Mouse (Mus musculus) intestine, embryonic 15.5 days (tissue): ENCODE results near the gene Rubcnl. TPM values are rescaled to one million over a fixed set of nuclear protein-coding genes. Genes with fewer than 3 reads are reported as not detected.

Source experiments
- ATAC-seq: fragments of 200-750 bp; cut with Nextera tagmentation; 2 replicates; pipeline ENCODE4 v1.8.0; 2017; ENCODE audit warnings: moderate TSS enrichment, moderate library complexity
- H3K27ac ChIP-seq: fragments of 300-500 bp; sonication (generic); 2 replicates; pipeline ENCODE4 v1.5.1; 2015; ENCODE audit warnings: mild to moderate bottlenecking, inconsistent platforms
- H3K27me3 ChIP-seq: fragments of 300-500 bp; sonication (generic); replicated peaks from 2 replicates; pipeline ENCODE4 v1.6.1; 2015; ENCODE audit warnings: inconsistent platforms
- H3K36me3 ChIP-seq: fragments of 300-500 bp; sonication (generic); 2 replicates; pipeline ENCODE4 v1.6.1; 2015; ENCODE audit warnings: inconsistent platforms
- H3K4me1 ChIP-seq: fragments of 300-500 bp; sonication (generic); replicated peaks from 2 replicates; pipeline ENCODE4 v1.6.1; 2015; ENCODE audit warnings: inconsistent platforms
- H3K4me2 ChIP-seq: fragments of 300-500 bp; sonication (generic); replicated peaks from 2 replicates; pipeline ENCODE4 v1.6.1; 2015; ENCODE audit warnings: mild to moderate bottlenecking, inconsistent platforms
- H3K4me3 ChIP-seq: fragments of 300-500 bp; sonication (generic); replicated peaks from 2 replicates; pipeline ENCODE4 v1.5.1; 2015; ENCODE audit warnings: inconsistent platforms
- H3K9ac ChIP-seq: fragments of 300-500 bp; sonication (generic); 2 replicates; pipeline ENCODE4 v1.6.1; 2015; ENCODE audit warnings: inconsistent platforms
- H3K9me3 ChIP-seq: fragments of 300-500 bp; sonication (generic); 2 replicates; pipeline ENCODE4 v1.6.1; 2016; ENCODE audit warnings: inconsistent platforms
- WGBS: fragments of 180-500 bp; shearing (Covaris S2); methylation state at CpG from one replicate; pipeline ENCODE4 v1.1.7; 2015; 5-methylcytosine and 5-hydroxymethylcytosine counted together
- polyA plus RNA-seq: library from polyadenylated mRNA; unstranded; fragments of >200 nt; fragmentation: Nextera tagmentation; extraction: Ambion mirVana; gene quantifications from 2 replicates; pipeline ENCODE4 v1.2.1, GENCODE M21; 2015

The Rubcnl gene
- polyA plus RNA-seq, 1 experiment from 2014 or later = 0.55 TPM

GRCm38 (mm10) chr14:75020581-75021253, 4.9 kb downstream of the Rubcnl start:
- H3K27ac ChIP-seq = no peak overlapping the region
- WGBS = 75% methylated on average over 12 of the region's 12 CpGs
- no peak overlapping the region for H3K4me3 ChIP-seq
- H3K9ac ChIP-seq = no peak overlapping the region
- ATAC-seq = no peak
- H3K4me2 ChIP-seq = no peak overlapping the region
- H3K4me1 ChIP-seq = 0 out of 2 replicates have a peak, but pooled peaks cover 4% of the 10 kb centered on the region
- H3K27me3 ChIP-seq = no peaks in the 10 kb centered on the region
- no peaks in the 10 kb centered on the region for H3K36me3 ChIP-seq
- H3K9me3 ChIP-seq = no peaks in the 10 kb centered on the region

GRCm38 (mm10) chr14:75022522-75022921, 6.7 kb downstream of the Rubcnl start:
- H3K27ac ChIP-seq = no peak overlapping the region

GRCm38 (mm10) chr14:75024793-75025710, 9.2 kb downstream of the Rubcnl start:
- no peaks in the 10 kb centered on the region for H3K36me3 ChIP-seq
- WGBS = 69% methylated on average over 8 of the region's 8 CpGs
- no peak overlapping the region for H3K9ac ChIP-seq
- no peak for ATAC-seq
- H3K4me1 ChIP-seq = no peaks in the 10 kb centered on the region
- no peak overlapping the region for H3K27ac ChIP-seq
- H3K27me3 ChIP-seq = no peaks in the 10 kb centered on the region
- no peak overlapping the region for H3K4me3 ChIP-seq
- H3K9me3 ChIP-seq = no peaks in the 10 kb centered on the region
- no peak overlapping the region for H3K4me2 ChIP-seq

More at GRCm38 (mm10) chr14:75022522-75022921, 6.7 kb downstream of the Rubcnl start:
- 87% methylated on average over 9 of the region's 9 CpGs for WGBS
- Histone ChIP-seq H3K9ac (no peak overlapping the region), H3K27me3 (no peaks in the 10 kb centered on the region), H3K4me1 (no peaks in the 10 kb centered on the region), H3K4me3 (no peak overlapping the region), H3K36me3 (no peaks in the 10 kb centered on the region), H3K4me2 (no peak overlapping the region), H3K9me3 (no peaks in the 10 kb centered on the region)
- ATAC-seq = no peak

DNA sequence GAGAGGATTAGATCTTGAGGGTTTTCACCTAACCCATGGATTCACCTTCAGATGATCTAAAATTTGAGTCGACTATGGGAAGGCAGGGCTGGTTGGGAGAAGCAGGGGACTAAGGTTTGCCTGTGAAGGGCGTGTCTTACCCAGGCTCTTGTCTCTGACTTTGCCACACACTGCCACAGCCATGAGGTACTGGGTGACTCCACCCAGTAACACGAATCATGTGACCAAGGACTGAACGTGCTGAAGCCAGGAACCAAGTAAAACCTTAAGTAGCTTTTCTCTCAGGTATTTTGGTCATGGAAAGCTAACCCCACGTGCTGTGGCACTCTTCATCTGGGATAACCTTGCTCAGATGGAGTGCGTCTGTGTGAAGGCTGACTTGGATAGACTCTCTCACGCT, 14.9 kb downstream of the Rubcnl start:
- H3K9me3 ChIP-seq = no peaks in the 10 kb centered on the region
- no peak overlapping the region for H3K4me2 ChIP-seq
- no peaks in the 10 kb centered on the region for H3K27me3 ChIP-seq
- no peak overlapping the region for H3K9ac ChIP-seq
- H3K4me1 ChIP-seq = no peaks in the 10 kb centered on the region
- WGBS = 70% methylated on average over 7 of the region's 7 CpGs
- no peak for ATAC-seq
- no peak overlapping the region for H3K4me3 ChIP-seq
- H3K36me3 ChIP-seq = no peaks in the 10 kb centered on the region
- no peak overlapping the region for H3K27ac ChIP-seq

DNA sequence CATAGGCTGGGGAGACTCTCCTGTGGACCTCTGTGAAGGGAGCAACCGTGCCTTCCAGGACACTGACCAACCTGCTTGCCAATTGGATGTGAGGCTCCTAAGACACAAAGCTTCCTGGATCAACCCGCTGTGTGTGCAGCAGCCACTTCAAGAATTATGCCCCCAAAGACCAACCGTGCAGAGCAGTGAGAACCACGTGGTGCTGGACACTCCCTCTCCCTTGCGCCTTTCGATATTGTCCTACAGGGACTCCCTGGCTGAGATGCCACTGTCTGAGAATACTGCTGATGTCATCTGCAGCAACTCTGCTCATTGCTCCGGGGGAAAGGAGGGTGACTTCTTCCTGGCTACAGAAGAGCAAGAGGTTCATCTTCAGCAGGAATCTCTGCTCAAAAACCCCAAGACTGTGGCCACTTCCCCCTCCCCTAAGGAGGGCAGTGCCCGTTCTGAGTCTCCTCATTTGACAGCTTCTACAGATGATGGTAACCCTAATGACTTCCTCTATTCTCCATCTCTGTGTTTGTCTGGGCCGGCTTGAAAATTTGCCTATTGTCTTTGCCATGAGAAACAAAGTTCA, 16.3 kb downstream of the Rubcnl start:
- Histone ChIP-seq H3K36me3 (no peaks in the 10 kb centered on the region), H3K4me3 (no peak overlapping the region), H3K4me1 (no peaks in the 10 kb centered on the region), H3K9ac (no peak overlapping the region), H3K27me3 (no peaks in the 10 kb centered on the region), H3K4me2 (no peak overlapping the region), H3K27ac (no peak overlapping the region), H3K9me3 (no peaks in the 10 kb centered on the region)
- ATAC-seq = no peak
- 81% methylated on average over 9 of the region's 9 CpGs for WGBS

- no peak overlapping the region for H3K9ac ChIP-seq
- H3K9me3 ChIP-seq = no peaks in the 10 kb centered on the region
- no peak overlapping the region for H3K27ac ChIP-seq
- H3K4me1 ChIP-seq = no peaks in the 10 kb centered on the region
- H3K4me3 ChIP-seq = no peak overlapping the region
- no peak for ATAC-seq
- H3K4me2 ChIP-seq = no peak overlapping the region
- H3K27me3 ChIP-seq = no peaks in the 10 kb centered on the region
- no peaks in the 10 kb centered on the region for H3K36me3 ChIP-seq
- WGBS = 84% methylated on average over 4 of the region's 4 CpGs
Observed at GRCm38 (mm10) chr14:75032742-75033141, 16.9 kb downstream of the Rubcnl start.

DNA sequence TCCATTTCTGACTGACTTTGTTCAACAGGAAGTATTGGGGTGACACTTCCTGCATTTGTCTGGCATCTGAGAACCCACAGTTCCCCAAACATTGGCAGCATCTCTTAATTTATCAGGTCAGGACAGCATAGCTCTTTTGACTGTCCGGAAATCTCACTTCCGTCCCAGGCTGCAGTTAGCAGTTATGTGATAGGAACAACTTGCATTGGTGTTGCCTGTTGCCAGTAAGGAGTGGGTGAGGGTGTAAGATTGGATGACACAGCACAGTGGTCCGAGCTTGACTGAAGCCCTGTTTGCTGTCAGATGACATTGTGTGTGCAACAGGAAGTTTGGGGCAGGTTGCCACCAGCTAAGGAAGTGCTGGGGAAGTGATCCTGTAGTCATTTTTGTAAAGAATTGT, 18.4 kb downstream of the Rubcnl start:
- no peak overlapping the region for H3K4me3 ChIP-seq
- H3K36me3 ChIP-seq = no peaks in the 10 kb centered on the region
- H3K27me3 ChIP-seq = no peaks in the 10 kb centered on the region
- H3K4me2 ChIP-seq = no peak overlapping the region
- no peak overlapping the region for H3K27ac ChIP-seq
- no peaks in the 10 kb centered on the region for H3K9me3 ChIP-seq
- 84% methylated on average over 3 of the region's 3 CpGs for WGBS
- H3K4me1 ChIP-seq = no peaks in the 10 kb centered on the region
- no peak overlapping the region for H3K9ac ChIP-seq
- ATAC-seq = no peak

DNA sequence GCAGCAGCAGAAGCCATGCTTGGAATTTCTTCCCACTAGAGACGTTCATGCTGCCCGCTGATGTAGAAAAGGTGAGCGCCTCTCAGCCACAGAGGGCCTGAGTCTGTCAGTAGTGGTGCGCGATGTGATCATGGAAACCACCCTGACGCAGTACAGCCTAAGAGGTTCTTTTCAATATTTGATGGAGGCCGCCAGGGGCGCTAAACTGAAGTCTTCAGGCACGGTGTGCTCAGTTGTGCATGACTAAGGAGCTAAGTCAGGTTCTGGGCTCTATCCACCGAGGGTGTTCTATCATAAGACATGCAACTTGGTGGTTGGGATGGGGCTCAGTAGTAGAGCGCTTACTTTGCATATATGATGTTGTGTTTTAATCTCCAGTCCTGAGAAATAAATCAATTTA, 19.6 kb downstream of the Rubcnl start:
- H3K4me3 ChIP-seq = no peak overlapping the region
- ATAC-seq = no peak
- 63% methylated on average over 11 of the region's 11 CpGs for WGBS
- no peak overlapping the region for H3K4me2 ChIP-seq
- no peak overlapping the region for H3K9ac ChIP-seq
- no peaks in the 10 kb centered on the region for H3K4me1 ChIP-seq
- H3K27me3 ChIP-seq = no peaks in the 10 kb centered on the region
- no peaks in the 10 kb centered on the region for H3K36me3 ChIP-seq
- no peaks in the 10 kb centered on the region for H3K9me3 ChIP-seq
- H3K27ac ChIP-seq = no peak overlapping the region

DNA sequence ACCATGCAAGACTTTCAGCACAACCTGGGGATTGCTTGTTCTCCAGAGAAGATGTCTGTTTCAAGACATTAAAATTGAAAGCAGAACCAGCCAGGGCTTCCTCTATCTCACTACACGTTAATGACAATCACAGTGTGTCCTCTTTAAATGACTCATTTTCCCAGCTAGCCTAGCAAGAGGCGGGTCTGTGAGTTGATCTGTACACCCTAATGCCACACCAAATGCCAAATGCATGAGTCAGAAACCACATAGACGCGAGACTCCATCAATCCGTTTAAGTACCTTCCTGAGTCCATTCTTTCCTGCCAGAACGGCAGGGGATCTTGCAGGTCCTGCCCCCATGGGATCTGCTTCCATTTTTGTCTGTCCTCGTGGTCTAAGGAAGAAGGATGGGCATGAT, 29.4 kb downstream of the Rubcnl start:
- H3K4me3 ChIP-seq = no peak overlapping the region
- no peaks in the 10 kb centered on the region for H3K4me1 ChIP-seq
- no peaks in the 10 kb centered on the region for H3K9me3 ChIP-seq
- H3K27ac ChIP-seq = no peak overlapping the region
- no peak for ATAC-seq
- H3K27me3 ChIP-seq = no peaks in the 10 kb centered on the region
- H3K4me2 ChIP-seq = no peak overlapping the region
- H3K9ac ChIP-seq = no peak overlapping the region
- no peaks in the 10 kb centered on the region for H3K36me3 ChIP-seq
- WGBS = 61% methylated on average over 7 of the region's 7 CpGs

DNA sequence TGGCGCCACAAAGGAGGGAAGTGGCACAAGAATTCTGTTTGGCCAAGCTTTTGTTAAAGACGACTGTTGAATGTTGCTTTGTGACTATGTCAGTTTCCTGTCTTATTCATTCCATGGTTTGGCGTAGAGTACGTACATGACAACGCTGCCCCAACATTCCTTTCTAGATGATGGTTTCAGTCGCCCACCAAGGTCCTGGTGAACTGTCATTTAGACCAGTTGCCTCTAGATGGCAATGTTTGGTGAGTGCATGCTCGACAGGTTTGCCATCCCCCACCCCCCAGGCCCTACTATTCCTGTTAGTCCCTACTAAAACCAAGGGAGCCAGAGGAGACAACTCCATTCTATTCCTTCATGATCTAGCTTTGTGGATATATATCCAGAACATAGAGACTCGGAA, 36.6 kb downstream of the Rubcnl start:
- no peak overlapping the region for H3K4me3 ChIP-seq
- H3K27ac ChIP-seq = no peak overlapping the region
- no peaks in the 10 kb centered on the region for H3K36me3 ChIP-seq
- H3K27me3 ChIP-seq = no peaks in the 10 kb centered on the region
- H3K4me1 ChIP-seq = peaks cover 7% of the 10 kb centered on the region; the same call in 1 of the 2 replicates
- H3K4me2 ChIP-seq = no peak overlapping the region
- 68% methylated on average over 8 of the region's 8 CpGs for WGBS
- no peak for ATAC-seq
- H3K9ac ChIP-seq = no peak overlapping the region
- H3K9me3 ChIP-seq = no peaks in the 10 kb centered on the region

GRCm38 (mm10) chr14:75054455-75055343, 38.9 kb downstream of the Rubcnl start:
- no peaks in the 10 kb centered on the region for H3K9me3 ChIP-seq
- H3K27me3 ChIP-seq = no peaks in the 10 kb centered on the region
- 35% methylated on average over 14 of the region's 14 CpGs for WGBS
- H3K4me1 ChIP-seq = peaks cover 7% of the 10 kb centered on the region; the same call in 1 of the 2 replicates
- ATAC-seq = peak; percentile 90
- H3K27ac ChIP-seq = peak overlapping the region; percentile 59
- no peak overlapping the region for H3K4me3 ChIP-seq
- no peaks in the 10 kb centered on the region for H3K36me3 ChIP-seq
- no peak overlapping the region for H3K9ac ChIP-seq
- peak overlapping the region; percentile 15; the same call in 1 of the 2 replicates for H3K4me2 ChIP-seq
